Mouse (Mus musculus) neural tube, embryonic 13.5 days (tissue): ENCODE results near the gene Runx1. TPM values are rescaled to one million over a fixed set of nuclear protein-coding genes. Genes with fewer than 3 reads are reported as not detected.

Experiments
- ATAC-seq: fragments of 200-750 bp; cut with Nextera tagmentation; 2 replicates; pipeline ENCODE4 v1.8.0; 2017; ENCODE audit warnings: low read depth, mild to moderate bottlenecking, moderate TSS enrichment, moderate library complexity
- H3K27ac ChIP-seq: fragments of 300-500 bp; sonication (generic); replicated peaks from 2 replicates; pipeline ENCODE4 v1.5.1; 2015; ENCODE audit warnings: moderate library complexity, mild to moderate bottlenecking, inconsistent platforms
- H3K27me3 ChIP-seq: fragments of 300-500 bp; sonication (generic); 2 replicates; pipeline ENCODE4 v1.6.1; 2015; ENCODE audit warnings: mild to moderate bottlenecking, inconsistent platforms
- H3K36me3 ChIP-seq: fragments of 300-500 bp; sonication (generic); 2 replicates; pipeline ENCODE4 v1.6.1; 2015; ENCODE audit warnings: mild to moderate bottlenecking, inconsistent platforms
- H3K4me1 ChIP-seq: fragments of 300-500 bp; sonication (generic); replicated peaks from 2 replicates; pipeline ENCODE4 v1.6.1; 2015; ENCODE audit warnings: inconsistent platforms
- H3K4me2 ChIP-seq: fragments of 300-500 bp; sonication (generic); 2 replicates; pipeline ENCODE4 v1.6.1; 2015; ENCODE audit warnings: inconsistent platforms, mild to moderate bottlenecking, moderate library complexity
- H3K4me3 ChIP-seq: fragments of 300-500 bp; sonication (generic); 2 replicates; pipeline ENCODE4 v1.5.1; 2015; ENCODE audit warnings: mild to moderate bottlenecking, inconsistent platforms
- H3K9ac ChIP-seq: fragments of 300-500 bp; sonication (generic); 2 replicates; pipeline ENCODE4 v1.6.1; 2015; ENCODE audit warnings: moderate library complexity, mild to moderate bottlenecking, inconsistent platforms
- H3K9me3 ChIP-seq: fragments of 300-500 bp; sonication (generic); 2 replicates; pipeline ENCODE4 v1.6.1; 2016; ENCODE audit warnings: inconsistent platforms
- WGBS: fragments of 180-500 bp; shearing (Covaris S2); methylation state at CpG from one replicate; pipeline ENCODE4 v1.1.7; 2015; 5-methylcytosine and 5-hydroxymethylcytosine counted together
- polyA plus RNA-seq: library from polyadenylated mRNA; unstranded; fragments of >200 nt; fragmentation: Nextera tagmentation; extraction: Ambion mirVana; gene quantifications from 2 replicates; pipeline ENCODE4 v1.2.1, GENCODE M21; 2015

Gene Runx1
- polyA plus RNA-seq, 1 experiment from 2014 or later: 10.3 TPM

DNA sequence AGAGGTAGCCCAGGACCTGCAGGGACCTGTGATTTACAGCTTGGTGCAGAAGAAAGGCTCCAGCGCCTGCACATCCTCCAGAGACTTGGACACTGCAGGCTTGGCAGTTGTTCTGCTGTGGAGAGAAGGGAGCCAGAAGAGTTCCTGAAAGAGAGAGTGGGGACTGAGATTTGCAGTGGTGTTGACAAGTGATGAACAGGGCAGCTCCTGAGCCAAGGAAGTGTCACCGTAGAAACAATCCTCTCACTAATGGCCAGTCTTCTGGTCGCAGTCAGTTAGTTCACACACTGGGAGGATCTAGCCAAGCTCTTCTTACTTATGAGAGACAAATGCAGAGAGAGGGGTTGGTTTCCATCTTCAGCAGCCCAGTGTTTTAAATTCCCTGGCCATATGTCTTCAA is 24.5 kb upstream of the Runx1 start:
- ATAC-seq: no peak
- Histone ChIP-seq H3K9ac (no peak overlapping the region), H3K36me3 (no peaks in the 10 kb centered on the region), H3K27me3 (no peaks in the 10 kb centered on the region), H3K9me3 (no peaks in the 10 kb centered on the region), H3K27ac (no peak overlapping the region), H3K4me1 (no peaks in the 10 kb centered on the region), H3K4me3 (no peak overlapping the region), H3K4me2 (no peak overlapping the region)
- WGBS: 78% methylated on average over 3 of the region's 3 CpGs

DNA sequence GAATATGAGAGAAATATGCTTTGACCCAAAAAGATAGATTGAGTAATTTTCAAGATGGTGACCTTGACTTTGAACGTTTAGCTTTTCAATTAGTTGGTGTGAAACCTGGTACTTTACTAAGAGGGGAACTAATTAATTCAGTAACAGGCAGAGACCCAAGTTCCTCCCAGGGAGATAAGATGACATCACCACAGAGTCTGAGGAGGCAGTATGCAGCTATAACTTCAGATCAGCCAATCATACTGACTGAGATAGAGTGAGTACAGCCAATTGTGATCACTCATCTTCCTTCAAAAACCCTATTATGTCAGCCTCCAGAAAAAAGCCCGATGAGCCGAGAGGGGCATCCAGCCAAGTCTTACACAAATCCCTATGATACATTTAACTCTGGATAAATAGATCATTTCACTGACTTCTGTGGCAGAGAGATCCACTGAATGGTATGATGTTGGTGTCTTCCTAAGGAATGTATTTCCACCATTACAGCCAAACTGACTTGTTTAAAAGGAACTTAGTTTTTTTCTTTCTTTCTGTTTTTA is 21.9 kb upstream of the Runx1 start:
- Histone ChIP-seq H3K27me3 (no peaks in the 10 kb centered on the region), H3K27ac (no peak overlapping the region), H3K4me1 (no peaks in the 10 kb centered on the region), H3K4me2 (no peak overlapping the region), H3K9ac (no peak overlapping the region), H3K9me3 (no peaks in the 10 kb centered on the region), H3K36me3 (no peaks in the 10 kb centered on the region), H3K4me3 (no peak overlapping the region)
- ATAC-seq: no peak
- WGBS: 81% methylated on average over 3 of the region's 3 CpGs

DNA sequence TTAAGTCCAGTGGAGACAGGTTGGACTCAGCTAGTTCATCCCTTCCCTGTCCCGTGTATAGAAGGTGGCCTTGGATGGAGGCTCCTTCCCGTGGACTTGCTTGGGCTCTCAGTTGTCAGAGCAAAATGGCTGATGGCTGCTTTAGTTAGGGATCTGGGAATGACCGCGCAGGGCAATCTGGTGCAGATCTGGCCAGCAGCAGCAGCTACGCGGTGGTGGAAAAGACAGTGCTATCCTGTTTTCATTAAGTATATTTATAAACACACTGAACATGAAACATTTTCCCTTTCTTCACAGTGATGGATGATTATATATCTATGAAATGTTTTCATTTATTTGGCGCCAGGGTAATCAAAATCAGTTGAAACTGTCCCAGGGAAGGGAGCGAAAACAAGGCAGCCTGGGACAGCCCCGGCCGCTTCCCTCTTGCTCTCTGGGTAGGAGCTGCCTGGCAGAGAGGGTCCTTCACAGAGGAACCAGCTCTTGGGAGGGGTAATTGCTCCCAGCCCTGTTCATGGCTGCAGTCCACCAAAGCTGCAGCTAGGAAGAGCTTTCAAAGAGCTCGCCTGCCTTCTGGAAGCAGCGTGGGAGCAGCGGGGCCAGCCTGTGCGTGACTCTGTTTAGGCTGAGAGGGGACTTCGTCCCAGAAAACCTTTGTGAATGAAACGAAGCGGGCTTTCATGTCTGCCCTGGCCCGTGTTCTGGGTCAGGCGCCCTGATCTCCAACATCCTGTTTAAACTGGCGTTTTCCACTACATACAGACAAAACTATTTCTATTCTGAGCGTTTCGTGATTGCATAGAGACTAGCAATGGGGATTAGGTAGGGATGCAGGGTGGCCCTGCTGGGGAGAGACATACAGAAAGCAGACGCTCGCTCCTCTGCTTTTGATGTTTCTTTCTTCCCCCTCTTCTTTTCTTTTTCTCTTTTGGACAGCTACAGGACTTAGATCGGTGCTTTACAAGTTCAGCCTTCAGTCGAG is 19.6 kb upstream of the Runx1 start:
- Histone ChIP-seq H3K4me2 (no peak overlapping the region), H3K36me3 (no peaks in the 10 kb centered on the region), H3K27me3 (no peaks in the 10 kb centered on the region), H3K4me3 (no peak overlapping the region), H3K27ac (no peak overlapping the region), H3K4me1 (no peaks in the 10 kb centered on the region), H3K9me3 (no peaks in the 10 kb centered on the region), H3K9ac (no peak overlapping the region)
- 68% methylated on average over 26 of the region's 26 CpGs for WGBS
- no peak for ATAC-seq

DNA sequence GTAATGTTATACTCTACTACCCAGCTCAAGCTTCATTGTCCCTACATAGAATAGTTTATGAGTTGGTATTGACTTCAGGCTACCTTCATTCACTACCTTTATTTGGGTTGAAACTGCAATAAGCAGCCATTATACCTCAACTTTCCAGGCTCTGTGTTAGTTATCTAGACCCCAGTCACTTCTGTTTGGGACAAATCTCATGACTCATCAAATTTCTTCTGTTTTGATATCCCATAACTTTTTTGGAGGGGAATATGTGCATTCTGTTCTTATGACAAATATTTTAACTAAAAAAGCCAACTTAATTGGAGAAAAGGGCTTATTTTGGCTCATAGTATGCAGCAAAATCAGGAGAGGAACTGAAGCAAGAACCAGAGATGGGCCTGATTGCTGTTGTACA is 12.8 kb upstream of the Runx1 start:
- Histone ChIP-seq H3K4me1 (no peaks in the 10 kb centered on the region), H3K27ac (no peak overlapping the region), H3K36me3 (no peaks in the 10 kb centered on the region), H3K4me3 (no peak overlapping the region), H3K27me3 (no peaks in the 10 kb centered on the region), H3K9me3 (no peaks in the 10 kb centered on the region), H3K9ac (no peak overlapping the region), H3K4me2 (no peak overlapping the region)
- no peak for ATAC-seq

DNA sequence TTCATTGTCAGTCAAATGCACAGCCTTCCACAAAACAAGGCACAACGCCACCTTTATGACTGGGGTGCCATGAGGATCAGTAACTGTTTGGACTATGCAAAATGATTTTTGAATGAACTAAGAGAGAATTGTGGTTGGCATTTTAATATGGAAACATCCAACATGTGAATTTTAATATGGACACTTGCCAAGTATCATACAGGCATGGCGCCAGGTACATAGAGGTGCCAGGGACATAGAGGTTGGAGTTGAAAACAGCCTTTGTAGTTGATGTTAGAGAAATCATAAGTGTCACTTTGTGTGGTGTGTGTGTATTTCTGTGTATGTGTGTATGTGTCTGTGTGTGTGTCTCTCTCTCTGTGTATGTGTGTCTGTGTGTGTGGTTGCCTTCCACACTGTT is 5.4 kb upstream of the Runx1 start:
- WGBS: 90% methylated on average over 2 of the region's 2 CpGs
- Histone ChIP-seq H3K9ac (no peak overlapping the region), H3K4me3 (no peak overlapping the region)

DNA sequence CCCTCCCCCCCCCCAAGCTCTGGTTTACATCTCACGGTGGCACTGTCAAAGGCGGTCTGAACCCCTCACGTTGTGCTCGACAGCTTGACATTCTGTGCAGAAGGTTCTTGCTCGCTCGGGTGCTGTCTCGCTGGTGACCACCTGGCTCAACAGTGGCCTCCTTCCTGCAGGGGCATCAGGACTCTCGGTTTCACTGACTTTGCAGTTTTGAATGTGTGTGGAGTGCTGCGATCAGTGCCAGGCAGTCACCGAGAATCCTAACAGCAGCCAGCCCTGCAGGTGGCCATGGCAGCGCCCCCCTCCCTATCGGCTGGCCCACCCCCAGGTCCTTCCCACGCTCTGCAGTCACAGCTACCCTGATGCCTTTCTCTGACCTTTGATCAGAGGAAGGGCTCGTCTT is 4.5 kb upstream of the Runx1 start:
- H3K4me2 ChIP-seq: no peak overlapping the region
- H3K27ac ChIP-seq: no peak overlapping the region
- no peaks in the 10 kb centered on the region for H3K27me3 ChIP-seq
- H3K36me3 ChIP-seq: no peaks in the 10 kb centered on the region
- no peak overlapping the region for H3K4me3 ChIP-seq
- WGBS: 62% methylated on average over 14 of the region's 14 CpGs
- ATAC-seq: no peak
- H3K4me1 ChIP-seq: 0 out of 2 replicates have a peak, but pooled peaks cover 5% of the 10 kb centered on the region
- H3K9ac ChIP-seq: no peak overlapping the region
- H3K9me3 ChIP-seq: no peaks in the 10 kb centered on the region

More for the DNA sequence above, 5.4 kb upstream of the Runx1 start:
- H3K4me1 ChIP-seq: 0 out of 2 replicates have a peak, but pooled peaks cover 5% of the 10 kb centered on the region
- no peaks in the 10 kb centered on the region for H3K9me3 ChIP-seq
- H3K36me3 ChIP-seq: no peaks in the 10 kb centered on the region
- H3K27me3 ChIP-seq: no peaks in the 10 kb centered on the region
- H3K27ac ChIP-seq: no peak overlapping the region
- ATAC-seq: no peak
- H3K4me2 ChIP-seq: no peak overlapping the region

DNA sequence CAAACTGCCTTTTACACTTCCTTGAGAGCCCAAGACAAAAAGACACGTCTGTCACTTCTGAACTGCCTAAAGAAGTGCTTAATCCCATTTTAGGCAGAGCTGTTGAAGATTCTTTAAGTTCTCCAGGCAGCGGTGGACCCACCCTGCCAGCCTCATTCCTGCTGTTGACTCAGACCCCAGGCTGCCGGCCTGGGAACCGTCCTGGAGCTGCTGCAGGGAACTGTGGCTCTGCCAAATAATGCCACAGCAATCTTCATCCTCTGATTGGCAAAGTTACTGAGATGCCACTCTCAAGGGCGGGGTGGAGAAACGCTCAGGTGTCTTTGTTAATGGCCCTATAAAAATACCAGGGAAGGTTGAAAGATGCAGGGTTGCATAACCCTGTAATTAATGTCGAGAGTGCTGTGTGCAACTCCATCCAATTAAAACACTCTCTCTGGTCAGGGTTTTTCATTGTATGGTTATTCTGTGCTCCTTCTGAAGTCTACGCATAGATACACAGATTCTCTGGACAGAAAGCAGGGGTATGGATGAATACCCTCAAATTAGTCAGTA is 2.4 kb upstream of the Runx1 start:
- no peaks in the 10 kb centered on the region for H3K27me3 ChIP-seq
- H3K27ac ChIP-seq: no peak overlapping the region
- 53% methylated on average over 8 of the region's 8 CpGs for WGBS
- H3K4me1 ChIP-seq: peaks cover 8% of the 10 kb centered on the region
- H3K9me3 ChIP-seq: no peaks in the 10 kb centered on the region
- no peak for ATAC-seq
- H3K4me2 ChIP-seq: no peak overlapping the region
- H3K36me3 ChIP-seq: no peaks in the 10 kb centered on the region
- H3K9ac ChIP-seq: no peak overlapping the region
- no peak overlapping the region for H3K4me3 ChIP-seq

DNA sequence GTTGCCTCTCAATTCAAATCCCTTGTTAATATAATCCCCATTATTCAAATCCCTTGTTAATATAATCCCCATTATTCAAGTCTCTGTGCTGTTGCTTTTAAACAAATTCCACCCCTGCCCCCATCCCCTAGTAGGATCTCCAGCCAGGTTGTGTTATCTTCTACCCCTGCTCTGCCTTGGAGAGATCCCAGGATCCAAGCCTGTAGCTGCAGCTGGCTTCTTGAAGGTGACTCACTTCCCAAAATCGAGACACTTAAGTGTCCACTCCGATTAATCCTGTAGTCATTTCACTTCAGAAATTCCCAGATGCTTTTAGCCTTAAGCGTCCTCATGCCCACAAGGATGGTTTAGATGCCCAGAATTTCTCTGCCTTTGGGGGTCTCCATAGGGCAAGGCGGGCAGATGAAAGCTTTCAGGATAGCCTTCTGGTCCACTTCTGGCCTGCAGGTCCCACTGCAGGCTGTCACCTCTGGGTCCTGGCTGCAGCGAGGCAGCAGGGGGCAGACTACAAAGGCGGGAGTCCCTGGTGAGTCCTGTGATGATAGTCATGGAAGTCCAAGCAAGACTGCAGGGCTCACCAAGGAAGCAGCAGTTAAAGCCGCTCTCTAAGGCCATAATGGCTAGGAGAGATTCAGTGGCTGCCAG is 1.8 kb upstream of the Runx1 start:
- Histone ChIP-seq H3K4me1 (peaks cover 11% of the 10 kb centered on the region), H3K9me3 (no peaks in the 10 kb centered on the region), H3K9ac (no peak overlapping the region), H3K4me2 (no peak overlapping the region), H3K27ac (no peak overlapping the region), H3K27me3 (no peaks in the 10 kb centered on the region), H3K36me3 (no peaks in the 10 kb centered on the region), H3K4me3 (no peak overlapping the region)
- no peak for ATAC-seq
- WGBS: 71% methylated on average over 7 of the region's 7 CpGs

DNA sequence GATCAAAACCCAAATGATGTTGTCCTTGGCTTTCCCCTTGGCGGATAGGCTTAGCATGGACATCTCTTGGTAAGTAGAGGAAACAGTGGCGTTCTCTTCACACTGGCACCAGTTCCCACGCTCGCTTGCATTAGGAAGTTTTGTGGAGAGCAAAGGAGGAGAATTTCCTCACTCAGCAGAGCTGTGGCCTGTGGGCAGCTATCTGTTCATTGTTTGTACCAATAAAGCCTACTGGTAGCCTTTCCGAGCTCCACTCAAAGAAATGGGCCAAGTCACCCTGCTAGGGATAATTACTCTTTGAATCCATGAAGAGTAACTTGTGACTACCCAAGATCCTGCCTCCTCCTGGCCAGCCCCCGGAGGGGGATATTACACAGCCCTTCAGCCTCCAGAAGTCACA is 734 bp upstream of the Runx1 start:
- no peak for ATAC-seq
- no peaks in the 10 kb centered on the region for H3K36me3 ChIP-seq
- H3K9me3 ChIP-seq: no peaks in the 10 kb centered on the region
- H3K27ac ChIP-seq: no peak overlapping the region
- H3K27me3 ChIP-seq: no peaks in the 10 kb centered on the region
- H3K9ac ChIP-seq: no peak overlapping the region
- H3K4me1 ChIP-seq: peaks cover 22% of the 10 kb centered on the region
- 84% methylated on average over 6 of the region's 6 CpGs for WGBS
- H3K4me3 ChIP-seq: no peak overlapping the region
- H3K4me2 ChIP-seq: no peak overlapping the region

DNA sequence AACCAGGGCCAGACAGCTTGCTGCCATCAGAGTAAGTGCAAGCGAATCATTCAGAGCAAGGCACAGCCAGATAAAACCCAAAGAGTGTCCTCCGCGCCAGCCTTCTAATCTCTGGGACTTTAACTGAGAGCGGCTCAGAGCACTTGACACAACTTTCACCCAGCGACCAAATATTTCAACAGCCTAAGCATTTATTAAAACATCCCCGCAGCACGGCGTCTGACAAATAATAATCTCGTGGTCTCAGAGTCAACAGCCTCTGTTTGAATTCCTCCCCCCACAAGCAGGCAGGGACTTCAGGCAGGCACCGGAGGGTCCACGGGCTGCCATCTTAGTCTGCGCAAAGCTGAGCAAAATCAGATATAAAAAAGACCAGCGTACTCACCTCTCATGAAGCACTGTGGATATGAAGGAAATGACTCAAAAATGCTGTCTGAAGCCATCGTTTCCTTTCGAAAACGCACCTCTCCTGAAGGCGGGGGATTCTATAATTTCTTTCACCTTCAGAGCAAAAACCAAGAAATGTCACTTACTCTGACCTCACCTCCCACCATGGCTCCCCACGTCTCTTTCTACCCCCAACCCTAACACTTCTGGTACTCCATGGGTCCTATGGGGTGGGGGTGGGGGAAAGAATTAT is 625 bp downstream of the Runx1 start:
- ATAC-seq: no peak
- Histone ChIP-seq H3K4me2 (no peak overlapping the region), H3K27me3 (no peaks in the 10 kb centered on the region), H3K4me3 (no peak overlapping the region), H3K9ac (no peak overlapping the region), H3K4me1 (peaks cover 22% of the 10 kb centered on the region), H3K27ac (no peak overlapping the region), H3K9me3 (no peaks in the 10 kb centered on the region), H3K36me3 (no peaks in the 10 kb centered on the region)
- WGBS: 90% methylated on average over 18 of the region's 18 CpGs

DNA sequence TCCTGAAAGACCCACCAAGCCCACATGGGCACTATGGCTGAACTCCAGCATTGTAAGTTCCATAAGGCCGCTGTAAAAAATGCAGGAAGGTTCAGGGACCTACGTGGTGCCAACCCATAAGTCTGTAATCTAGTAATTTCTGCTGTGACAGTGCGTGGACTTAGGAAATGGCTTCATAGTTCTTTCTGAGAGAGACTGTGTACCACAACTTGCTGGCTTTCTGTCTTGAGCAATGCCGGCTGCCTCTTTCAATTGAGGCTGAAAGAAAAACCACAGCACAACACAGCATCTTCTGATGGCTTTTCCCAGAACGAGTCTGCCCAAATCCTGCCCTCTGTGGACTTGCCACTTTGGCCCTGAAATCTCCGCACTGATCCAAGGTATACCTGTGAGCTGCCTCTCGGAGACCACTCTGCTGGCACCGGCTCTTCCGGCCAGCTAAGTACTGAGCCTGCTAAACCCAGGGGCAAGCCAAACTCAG is 1.2 kb downstream of the Runx1 start:
- no peak for ATAC-seq
- Histone ChIP-seq H3K27me3 (peaks cover 5% of the 10 kb centered on the region; the same call in 1 of the 2 replicates), H3K36me3 (no peaks in the 10 kb centered on the region), H3K4me1 (peaks cover 22% of the 10 kb centered on the region), H3K9me3 (no peaks in the 10 kb centered on the region), H3K4me2 (no peak overlapping the region), H3K4me3 (no peak overlapping the region), H3K27ac (no peak overlapping the region), H3K9ac (no peak overlapping the region)
- 91% methylated on average over 9 of the region's 9 CpGs for WGBS
